Mouse (Mus musculus) common myeloid progenitor, adult 5-6 weeks (primary cell): ENCODE results near the gene Thsd4. TPM values are rescaled to one million over a fixed set of nuclear protein-coding genes. Genes with fewer than 3 reads are reported as not detected.
"Not testable (repeated sequence)": the region's sequence is repeated elsewhere in the genome, so short reads cannot be mapped to it uniquely, and the experiment has no call there.

Experiments used
- ATAC-seq: replicated peaks from 2 replicates; pipeline ENCODE4 v1.8.0; 2016; ENCODE audit warnings: low read depth, mild to moderate bottlenecking, moderate TSS enrichment, inconsistent platforms; ENCODE audit not compliant: poor library complexity, severe bottlenecking
- total RNA-seq: library from RNA; stranded (forward); fragments of 200-1000, 187-1606 nt; gene quantifications from 2 replicates; pipeline ENCODE4 v1.2.3, GENCODE M21; 2017

Gene Thsd4
- total RNA-seq, 1 experiment from 2014 or later, result 0.32 TPM

GRCm38 (mm10) chr9:60186948-60187347, 334.9 kb downstream of the Thsd4 start:
- no peak for ATAC-seq

DNA sequence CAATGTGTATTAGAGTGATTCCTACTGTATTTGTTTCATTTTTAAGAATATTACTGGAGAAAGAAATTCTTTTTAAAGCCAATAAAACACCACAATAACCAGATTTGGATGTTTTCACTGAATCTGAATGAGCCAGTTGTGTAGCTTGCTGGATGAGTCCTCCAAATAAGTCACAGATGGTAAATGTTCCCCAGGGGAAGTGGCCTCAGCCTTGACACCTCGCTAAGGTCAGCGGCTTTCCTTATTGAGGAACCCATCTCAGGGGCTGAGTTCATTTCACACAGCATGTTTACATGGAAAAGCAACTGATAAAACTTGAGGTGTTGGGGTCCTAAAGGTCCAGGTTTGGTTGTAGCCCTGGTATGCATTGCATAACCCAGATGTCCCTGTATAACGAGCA, 337.8 kb downstream of the Thsd4 start:
- no peak for ATAC-seq

DNA sequence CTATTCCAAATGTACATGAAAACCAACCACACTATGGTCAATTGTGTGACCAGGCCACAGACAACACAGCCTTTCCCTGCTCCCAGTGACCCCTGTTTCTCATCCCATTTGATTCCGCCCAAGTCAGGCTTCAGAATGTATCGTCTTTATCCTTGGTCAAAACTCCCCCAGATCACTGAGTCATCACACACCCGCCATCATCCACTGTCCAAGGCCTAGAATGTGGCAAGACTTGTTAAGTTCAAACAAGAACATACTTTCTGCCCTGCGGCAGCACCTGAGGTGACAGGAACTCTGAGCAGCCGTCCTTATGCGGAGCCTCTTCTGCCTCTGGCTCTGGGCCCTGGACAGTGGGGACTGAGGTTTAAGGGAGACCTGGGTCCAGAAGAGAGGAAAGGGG, 339.5 kb downstream of the Thsd4 start:
- ATAC-seq, result no peak

- no peak for ATAC-seq
Observed at GRCm38 (mm10) chr9:60180936-60181335, 340.9 kb downstream of the Thsd4 start.

- no peak for ATAC-seq
Observed at GRCm38 (mm10) chr9:60180114-60180513, 341.7 kb downstream of the Thsd4 start.

DNA sequence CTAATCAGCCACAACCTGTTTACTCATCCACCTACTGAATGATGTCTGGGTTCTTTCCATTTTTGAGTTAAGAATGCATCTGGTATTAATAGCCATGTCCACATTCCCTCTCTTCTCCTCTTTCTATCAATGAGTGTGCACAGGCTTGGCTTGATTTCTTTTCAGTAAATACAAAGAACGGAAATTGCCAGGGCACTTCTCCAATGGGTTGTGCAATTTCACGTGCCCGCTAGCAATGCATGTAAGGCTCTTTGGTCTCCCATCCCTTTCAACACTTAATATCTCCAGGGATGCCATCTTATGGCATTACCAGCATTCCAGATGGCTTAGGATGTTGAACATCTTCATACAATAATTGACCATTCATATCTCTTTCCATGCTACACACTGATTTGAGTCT, 345.5 kb downstream of the Thsd4 start:
- ATAC-seq, result no peak

- not testable (repeated sequence) for ATAC-seq
Observed at GRCm38 (mm10) chr9:60172459-60173060, 349.3 kb downstream of the Thsd4 start.

DNA sequence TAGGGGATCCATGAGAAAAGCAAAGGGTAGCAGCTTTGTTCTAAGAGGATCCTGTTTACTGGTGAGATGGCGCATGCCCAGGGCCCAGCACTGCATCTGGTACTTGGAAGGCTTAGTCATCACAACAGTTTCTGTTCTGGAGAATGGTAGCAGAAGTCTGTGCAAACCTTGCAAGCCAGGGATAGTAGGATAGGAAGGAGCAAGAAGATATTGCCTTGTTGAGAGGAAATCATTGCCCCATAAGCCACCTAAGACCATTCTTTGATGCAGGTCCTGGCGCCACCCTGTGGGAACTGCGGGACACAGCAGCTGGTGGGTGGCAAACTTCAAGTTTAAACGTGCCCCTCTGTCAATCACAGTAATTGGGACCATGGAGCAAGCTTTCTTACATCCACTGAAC, 354.9 kb downstream of the Thsd4 start:
- ATAC-seq, result no peak

DNA sequence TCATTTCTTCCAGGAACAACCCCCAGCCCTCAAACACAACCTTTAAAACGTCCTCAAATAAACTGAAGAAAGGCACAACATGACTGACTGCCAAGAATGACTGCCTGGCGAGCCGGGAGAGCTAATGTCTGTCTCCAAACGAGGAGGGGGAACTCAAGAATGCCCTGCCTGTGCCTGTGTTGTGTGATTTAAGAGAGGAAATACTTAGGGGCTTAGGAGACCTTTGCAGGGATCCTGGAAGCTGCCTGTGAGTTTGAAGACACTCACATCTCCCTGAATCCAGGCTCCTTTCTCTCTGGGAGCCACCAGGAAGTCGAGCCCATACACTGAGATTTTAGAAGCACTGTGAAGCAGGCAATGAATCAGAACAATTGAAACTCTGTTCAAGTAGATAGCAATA, 361.0 kb downstream of the Thsd4 start:
- ATAC-seq, result no peak

DNA sequence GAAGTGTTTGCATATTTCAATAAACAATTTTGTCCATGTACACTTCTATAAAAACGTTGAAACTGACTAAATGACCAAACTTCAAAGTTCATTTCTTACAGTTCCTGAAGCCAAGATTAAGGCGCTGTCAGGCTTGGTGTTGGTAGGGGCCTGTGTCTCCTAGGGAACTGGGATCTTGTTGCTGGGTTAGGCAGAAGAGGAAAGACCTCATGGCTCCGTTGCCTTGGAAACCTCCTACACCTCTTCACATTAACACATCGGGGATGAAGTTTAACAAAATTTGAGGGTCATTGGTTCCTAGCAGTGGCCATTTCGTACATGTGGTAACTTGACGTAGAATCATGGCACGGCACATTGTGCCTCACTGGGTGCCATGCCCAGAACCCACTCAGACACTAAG, 361.7 kb downstream of the Thsd4 start:
- no peak for ATAC-seq

DNA sequence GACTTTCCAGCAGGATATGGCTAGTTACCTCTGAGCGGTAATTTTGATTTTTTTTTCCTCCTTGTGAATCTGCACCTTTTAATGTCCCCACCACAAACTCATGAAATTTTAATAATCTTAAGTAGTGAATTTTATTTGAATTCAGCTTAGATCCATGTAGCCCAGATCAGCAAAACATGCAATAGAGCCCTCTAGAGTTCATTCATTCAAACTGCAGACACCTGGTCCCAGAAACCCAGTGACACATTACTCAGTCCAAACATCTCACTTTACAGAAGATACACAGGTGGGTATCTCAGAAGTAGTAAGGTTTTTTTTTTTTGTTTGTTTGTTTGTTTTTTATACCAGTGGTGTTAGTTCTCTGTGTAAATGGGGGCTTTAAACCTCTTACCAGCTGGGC, 368.9 kb downstream of the Thsd4 start:
- no peak for ATAC-seq

DNA sequence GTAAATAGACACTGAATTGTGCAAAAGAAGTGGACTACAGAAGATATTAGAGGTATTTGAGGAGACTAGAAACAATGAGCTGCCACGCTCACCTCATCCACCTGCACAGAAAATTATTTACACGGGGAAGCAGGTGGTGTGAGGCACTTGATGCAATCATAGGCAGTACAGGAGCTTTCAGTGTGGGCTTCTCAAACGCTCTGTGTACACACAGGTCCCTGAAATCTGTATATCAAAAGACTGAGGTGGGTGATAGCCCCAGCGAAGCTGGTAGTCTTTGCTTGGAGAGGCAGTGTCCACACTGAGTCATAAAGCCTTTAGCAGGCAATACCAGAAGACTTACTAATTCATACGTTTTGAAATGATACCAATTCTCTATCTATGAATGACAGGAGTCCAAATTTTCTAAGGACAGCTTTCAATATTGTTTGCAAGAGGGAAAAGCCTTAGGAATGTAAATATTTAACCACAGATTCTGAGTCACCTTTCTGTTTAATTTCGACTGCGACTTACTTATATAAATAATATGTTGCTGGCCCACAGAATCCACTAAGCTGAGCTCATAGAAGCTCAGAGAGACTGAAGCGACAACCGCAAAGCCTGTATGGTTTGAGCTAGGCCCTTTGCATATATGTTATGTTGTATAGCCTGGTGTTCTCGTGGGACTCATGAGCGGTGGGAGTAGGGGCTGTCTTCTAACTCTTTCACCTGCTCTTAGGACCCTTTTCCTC, 369.8 kb downstream of the Thsd4 start:
- ATAC-seq, result no peak

DNA sequence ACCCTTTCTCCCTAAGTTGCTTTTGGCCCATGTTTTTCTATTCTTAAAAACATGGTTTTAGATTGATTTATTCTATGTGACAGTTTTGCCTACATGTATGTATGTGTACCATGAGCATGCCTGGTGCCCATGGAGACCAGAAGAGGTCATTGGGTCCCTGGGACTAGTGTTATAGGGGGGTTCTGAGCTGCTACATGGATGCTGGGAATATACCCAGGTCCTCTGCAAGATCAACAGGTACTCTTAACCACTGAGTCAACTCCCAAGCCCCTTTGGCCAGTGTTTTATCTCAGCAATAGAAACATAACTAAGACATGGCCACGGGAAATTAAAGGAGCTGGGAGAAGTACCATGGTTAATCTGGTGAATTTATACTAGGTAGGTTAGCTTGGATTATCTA, 371.3 kb downstream of the Thsd4 start:
- no peak for ATAC-seq

- ATAC-seq, result no peak
Observed at GRCm38 (mm10) chr9:60148988-60149387, 372.9 kb downstream of the Thsd4 start.

DNA sequence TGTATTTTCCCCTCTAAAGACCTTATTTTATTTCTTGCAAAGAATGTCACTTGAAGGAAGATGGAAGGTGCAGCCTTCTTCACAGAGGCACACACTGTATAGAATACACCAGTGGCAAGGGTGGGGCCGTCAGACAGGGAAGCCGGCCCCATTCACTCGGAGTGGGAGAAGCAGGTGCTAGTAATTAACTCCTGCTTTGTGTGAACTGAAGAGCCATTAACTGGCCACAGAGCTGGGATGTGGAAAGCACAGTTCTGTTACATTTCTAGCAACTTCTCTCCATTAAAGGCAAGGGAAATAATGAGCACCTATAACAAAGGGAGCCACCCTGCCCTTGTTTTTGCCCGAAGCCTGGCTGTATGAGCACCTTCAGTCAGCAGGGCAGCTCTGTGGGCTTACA, 374.4 kb downstream of the Thsd4 start:
- ATAC-seq, result no peak

- no peak for ATAC-seq
Observed at GRCm38 (mm10) chr9:60143816-60144215, 378.0 kb downstream of the Thsd4 start.

GRCm38 (mm10) chr9:60141081-60141514, 380.7 kb downstream of the Thsd4 start:
- ATAC-seq, result no peak

DNA sequence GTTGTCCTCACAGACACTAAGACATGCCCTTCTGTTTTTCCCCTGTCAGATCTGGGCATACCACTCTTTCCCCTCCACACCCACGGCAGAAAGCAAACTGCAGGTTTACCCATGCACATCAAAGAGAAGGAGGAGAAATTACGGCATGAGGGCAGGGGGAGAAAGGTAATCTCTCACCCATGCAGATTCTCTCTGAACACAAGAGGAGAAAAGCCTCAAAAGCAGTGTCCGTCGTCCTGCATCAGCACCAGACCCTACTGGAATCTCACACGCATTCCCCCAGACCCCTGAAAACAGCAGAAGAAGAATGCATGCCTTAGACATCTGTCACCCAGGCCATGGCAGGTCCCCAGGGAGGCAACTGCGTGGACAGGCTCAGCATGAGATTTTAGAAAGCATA, 381.4 kb downstream of the Thsd4 start:
- no peak for ATAC-seq

- ATAC-seq, result no peak
Observed at GRCm38 (mm10) chr9:60139446-60139845, 382.4 kb downstream of the Thsd4 start.

GRCm38 (mm10) chr9:60129235-60129991, 392.4 kb downstream of the Thsd4 start:
- ATAC-seq, result no peak

- ATAC-seq, result no peak
Observed at GRCm38 (mm10) chr9:60126961-60127360, 394.9 kb downstream of the Thsd4 start.
